Mouse (Mus musculus): ENCODE measurements around the gene Ctdspl. TPM values are rescaled to one million over a fixed set of nuclear protein-coding genes. Genes with fewer than 3 reads are reported as not detected.
A peak's percentile ranks its signal among the peaks of the same experiment; 100 is the strongest.

Gene Ctdspl
- polyA plus RNA-seq, 1 experiment from 2014 or later: 11.7 TPM

GRCm38 (mm10) chr9:118921926-118922325, 4.3 kb upstream of the Ctdspl start:
- Histone ChIP-seq H3K27ac (no peak overlapping the region), H3K4me3 (no peak overlapping the region), H3K4me1 (peaks cover 21% of the 10 kb centered on the region), H3K9me3 (replicated peaks) (no peaks in the 10 kb centered on the region), H3K27me3 (peaks cover 10% of the 10 kb centered on the region), H3K4me2 (replicated peaks) (no peak overlapping the region), H3K9ac (no peak overlapping the region), H3K36me3 (no peaks in the 10 kb centered on the region)
- ATAC-seq (ENCODE audit: low FRiP score): no peak
- 81% methylated on average over 3 of the region's 3 CpGs for WGBS

GRCm38 (mm10) chr9:118924554-118925085, 1.6 kb upstream of the Ctdspl start:
- Histone ChIP-seq H3K4me2 (replicated peaks) (peak overlapping the region; percentile 98), H3K36me3 (no peaks in the 10 kb centered on the region), H3K27ac (no peak overlapping the region), H3K4me1 (peaks cover 32% of the 10 kb centered on the region), H3K27me3 (peaks cover 6% of the 10 kb centered on the region; the same call in 1 of the 2 replicates), H3K9ac (peak overlapping the region; percentile 51; the same call in 1 of the 2 replicates), H3K4me3 (peak overlapping the region; percentile 84), H3K9me3 (replicated peaks) (no peaks in the 10 kb centered on the region)
- WGBS: 9% methylated on average over 15 of the region's 16 CpGs
- ATAC-seq (ENCODE audit: low FRiP score): 0 out of 2 replicates have a peak, but pooled peaks have one; percentile 0

GRCm38 (mm10) chr9:118925286-118926110, 755 bp upstream of the Ctdspl start:
- peak overlapping the region; percentile 79 for H3K27ac ChIP-seq
- WGBS: under 1% methylated on average over 52 of the region's 53 CpGs

GRCm38 (mm10) chr9:118926688-118927321, 552 bp downstream of the Ctdspl start:
- Histone ChIP-seq H3K4me1 (peaks cover 27% of the 10 kb centered on the region), H3K9me3 (replicated peaks) (no peaks in the 10 kb centered on the region), H3K27me3 (peaks cover 6% of the 10 kb centered on the region; the same call in 1 of the 2 replicates), H3K27ac (peak overlapping the region; percentile 79), H3K4me3 (peak overlapping the region; percentile 84), H3K4me2 (replicated peaks) (peak overlapping the region; percentile 98), H3K36me3 (no peaks in the 10 kb centered on the region), H3K9ac (peak overlapping the region; percentile 87)
- 4% methylated on average over 53 of the region's 68 CpGs for WGBS
- peak; percentile 32 for ATAC-seq (ENCODE audit: low FRiP score)

More at GRCm38 (mm10) chr9:118925286-118926110, 755 bp upstream of the Ctdspl start:
- Histone ChIP-seq H3K36me3 (no peaks in the 10 kb centered on the region), H3K9ac (peak overlapping the region; percentile 87), H3K4me3 (peak overlapping the region; percentile 84), H3K4me1 (peaks cover 27% of the 10 kb centered on the region), H3K9me3 (replicated peaks) (no peaks in the 10 kb centered on the region), H3K4me2 (replicated peaks) (peak overlapping the region; percentile 98), H3K27me3 (peaks cover 6% of the 10 kb centered on the region; the same call in 1 of the 2 replicates)
- ATAC-seq (ENCODE audit: low FRiP score): peak; percentile 88

GRCm38 (mm10) chr9:118927501-118927900, 1.2 kb downstream of the Ctdspl start:
- H3K9ac ChIP-seq: peak overlapping the region; percentile 87
- H3K4me1 ChIP-seq: peaks cover 27% of the 10 kb centered on the region
- H3K4me2 ChIP-seq (replicated peaks): peak overlapping the region; percentile 98
- peaks cover 6% of the 10 kb centered on the region; the same call in 1 of the 2 replicates for H3K27me3 ChIP-seq
- no peak for ATAC-seq (ENCODE audit: low FRiP score)
- H3K36me3 ChIP-seq: no peaks in the 10 kb centered on the region
- no peak overlapping the region for H3K27ac ChIP-seq
- 47% methylated on average over 8 of the region's 8 CpGs for WGBS
- H3K9me3 ChIP-seq (replicated peaks): no peaks in the 10 kb centered on the region
- H3K4me3 ChIP-seq: peak overlapping the region; percentile 84

GRCm38 (mm10) chr9:118928007-118928406, 1.8 kb downstream of the Ctdspl start:
- ATAC-seq (ENCODE audit: low FRiP score): no peak
- Histone ChIP-seq H3K27me3 (peaks cover 6% of the 10 kb centered on the region; the same call in 1 of the 2 replicates), H3K4me3 (0 out of 2 replicates have a peak overlapping the region, but pooled peaks have one; percentile 84), H3K9ac (no peak overlapping the region), H3K4me2 (replicated peaks) (peak overlapping the region; percentile 98), H3K27ac (no peak overlapping the region), H3K4me1 (peaks cover 27% of the 10 kb centered on the region), H3K36me3 (no peaks in the 10 kb centered on the region), H3K9me3 (replicated peaks) (no peaks in the 10 kb centered on the region)
- 46% methylated on average over 2 of the region's 2 CpGs for WGBS

GRCm38 (mm10) chr9:118928656-118929055, 2.4 kb downstream of the Ctdspl start:
- Histone ChIP-seq H3K4me2 (replicated peaks) (peak overlapping the region; percentile 98; the same call in 1 of the 2 replicates), H3K9ac (no peak overlapping the region), H3K4me1 (peaks cover 27% of the 10 kb centered on the region), H3K27me3 (peaks cover 6% of the 10 kb centered on the region; the same call in 1 of the 2 replicates), H3K9me3 (replicated peaks) (no peaks in the 10 kb centered on the region), H3K36me3 (no peaks in the 10 kb centered on the region), H3K27ac (no peak overlapping the region), H3K4me3 (no peak overlapping the region)
- ATAC-seq (ENCODE audit: low FRiP score): no peak
- 42% methylated on average over 7 of the region's 7 CpGs for WGBS

GRCm38 (mm10) chr9:118930611-118931010, 4.4 kb downstream of the Ctdspl start:
- no peaks in the 10 kb centered on the region for H3K27me3 ChIP-seq
- H3K4me3 ChIP-seq: no peak overlapping the region
- no peak overlapping the region for H3K27ac ChIP-seq
- no peak overlapping the region for H3K4me2 ChIP-seq (replicated peaks)
- WGBS: 77% methylated on average over 9 of the region's 9 CpGs
- H3K36me3 ChIP-seq: no peaks in the 10 kb centered on the region
- no peak overlapping the region for H3K9ac ChIP-seq
- H3K9me3 ChIP-seq (replicated peaks): no peaks in the 10 kb centered on the region
- no peak for ATAC-seq (ENCODE audit: low FRiP score)
- H3K4me1 ChIP-seq: peaks cover 15% of the 10 kb centered on the region

GRCm38 (mm10) chr9:118933800-118934199, 7.5 kb downstream of the Ctdspl start:
- Histone ChIP-seq H3K27me3 (no peaks in the 10 kb centered on the region), H3K36me3 (no peaks in the 10 kb centered on the region), H3K27ac (no peak overlapping the region), H3K4me3 (no peak overlapping the region), H3K4me1 (peaks cover 3% of the 10 kb centered on the region), H3K9me3 (replicated peaks) (no peaks in the 10 kb centered on the region), H3K9ac (no peak overlapping the region), H3K4me2 (replicated peaks) (no peak overlapping the region)
- ATAC-seq (ENCODE audit: low FRiP score): no peak
- 92% methylated on average over 9 of the region's 9 CpGs for WGBS

- no peak overlapping the region for H3K27ac ChIP-seq
- WGBS: 86% methylated on average over 12 of the region's 12 CpGs
Measured at GRCm38 (mm10) chr9:118934319-118934718, 8.1 kb downstream of the Ctdspl start.

GRCm38 (mm10) chr9:118935098-118935497, 8.8 kb downstream of the Ctdspl start:
- no peak overlapping the region for H3K27ac ChIP-seq
- no peaks in the 10 kb centered on the region for H3K27me3 ChIP-seq
- H3K9me3 ChIP-seq (replicated peaks): no peaks in the 10 kb centered on the region
- ATAC-seq (ENCODE audit: low FRiP score): no peak
- H3K9ac ChIP-seq: no peak overlapping the region
- no peaks in the 10 kb centered on the region for H3K36me3 ChIP-seq
- WGBS: 87% methylated on average over 13 of the region's 13 CpGs
- H3K4me3 ChIP-seq: no peak overlapping the region
- H3K4me2 ChIP-seq (replicated peaks): no peak overlapping the region
- peaks cover 8% of the 10 kb centered on the region for H3K4me1 ChIP-seq

More at GRCm38 (mm10) chr9:118934319-118934718, 8.1 kb downstream of the Ctdspl start:
- Histone ChIP-seq H3K36me3 (no peaks in the 10 kb centered on the region), H3K4me1 (peaks cover 4% of the 10 kb centered on the region), H3K27me3 (no peaks in the 10 kb centered on the region), H3K9me3 (replicated peaks) (no peaks in the 10 kb centered on the region), H3K4me3 (no peak overlapping the region), H3K4me2 (replicated peaks) (no peak overlapping the region), H3K9ac (no peak overlapping the region)
- no peak for ATAC-seq (ENCODE audit: low FRiP score)

- no peak overlapping the region for H3K9ac ChIP-seq
- WGBS: 60% methylated on average over 12 of the region's 12 CpGs
- H3K27me3 ChIP-seq: no peaks in the 10 kb centered on the region
- ATAC-seq (ENCODE audit: low FRiP score): no peak
- no peaks in the 10 kb centered on the region for H3K36me3 ChIP-seq
- no peak overlapping the region for H3K4me3 ChIP-seq
- H3K27ac ChIP-seq: no peak overlapping the region
- peaks cover 8% of the 10 kb centered on the region for H3K4me1 ChIP-seq
- H3K4me2 ChIP-seq (replicated peaks): no peak overlapping the region
- no peaks in the 10 kb centered on the region for H3K9me3 ChIP-seq (replicated peaks)
Measured at GRCm38 (mm10) chr9:118936071-118936470, 9.8 kb downstream of the Ctdspl start.

All from hindbrain, embryonic 12.5 days (tissue).